Mouse (Mus musculus) adrenal gland, postnatal 0 days (tissue): ENCODE results near the gene Tesk2. TPM values are rescaled to one million over a fixed set of nuclear protein-coding genes. Genes with fewer than 3 reads are reported as not detected.

Experiments used
- polyA plus RNA-seq: library from polyadenylated mRNA; unstranded; fragments of >200 nt; fragmentation: Nextera tagmentation; extraction: Ambion mirVana; gene quantifications from 2 replicates; pipeline ENCODE4 v1.2.1, GENCODE M21; 2015

Tesk2 gene
- polyA plus RNA-seq = 2.2 and 5.0 TPM in 2 replicates

GRCm38 (mm10) chr4:116720343-116721097 is at the start of gene Tesk2:
Tesk2 (plus strand) TSS chr4:116720948.

GRCm38 (mm10) chr4:116685402-116686061 is 35.2 kb upstream of the Tesk2 start, which contains the start of gene Prdx1:
Prdx1 (plus strand) TSS chr4:116685544.

GRCm38 (mm10) chr4:116708201-116708764 is 12.5 kb upstream of the Tesk2 start, which contains the start of the genes Mmachc and Ccdc163:
Mmachc (minus strand) TSS chr4:116708406.
Ccdc163 (plus strand) TSS chr4:116708509.

GRCm38 (mm10) chr4:116807197-116808129 is 86.7 kb downstream of the Tesk2 start, which contains the start of the genes Toe1 and Mutyh:
Toe1 (minus strand) TSS chr4:116807640.
Mutyh (plus strand) TSS chr4:116807723.

GRCm38 (mm10) chr4:116821694-116822016 is 100.9 kb downstream of the Tesk2 start, which contains the start of gene Hpdl:
Hpdl (minus strand) TSS chr4:116821707.

Other genes starting within 250 kb of the Tesk2 start
- gene Ipp, start 213.4 kb upstream of the Tesk2 start, polyA plus RNA-seq = 8.1 and 17.0 TPM in 2 replicates
- gene Tmem69, start 165.0 kb upstream of the Tesk2 start, polyA plus RNA-seq = 18.0 and 27.2 TPM in 2 replicates
- 19.4 and 29.9 TPM in 2 replicates for gene Gpbp1l1, start 163.3 kb upstream of the Tesk2 start, polyA plus RNA-seq
- 8.2 and 18.7 TPM in 2 replicates for gene Ccdc17, start 124.3 kb upstream of the Tesk2 start, polyA plus RNA-seq
- gene Nasp, start 93.0 kb upstream of the Tesk2 start, polyA plus RNA-seq = 47.4 and 51.3 TPM in 2 replicates
- gene Akr1a1, start 69.3 kb upstream of the Tesk2 start, polyA plus RNA-seq = 737 and 1,023 TPM in 2 replicates
- 2,483 and 3,429 TPM in 2 replicates for gene Prdx1, start 35.4 kb upstream of the Tesk2 start, polyA plus RNA-seq
- 10.5 and 20.8 TPM in 2 replicates for gene Mmachc, start 12.5 kb upstream of the Tesk2 start, polyA plus RNA-seq
- 12.2 and 25.4 TPM in 2 replicates for gene Ccdc163, start 12.4 kb upstream of the Tesk2 start, polyA plus RNA-seq
- gene Toe1, start 86.7 kb downstream of the Tesk2 start, polyA plus RNA-seq = 28.4 and 29.9 TPM in 2 replicates
- gene Mutyh, start 86.8 kb downstream of the Tesk2 start, polyA plus RNA-seq = 9.7 and 10.1 TPM in 2 replicates
- gene Hpdl, start 100.8 kb downstream of the Tesk2 start, polyA plus RNA-seq = 1.9 and 3.1 TPM in 2 replicates
- gene Zswim5, start 156.4 kb downstream of the Tesk2 start, polyA plus RNA-seq = 0.68 and 0.88 TPM in 2 replicates